Mouse (Mus musculus) kidney, embryonic 14.5 days (tissue): ENCODE measurements around the gene Gprasp2. TPM values are rescaled to one million over a fixed set of nuclear protein-coding genes. Genes with fewer than 3 reads are reported as not detected.
"Not testable (repeated sequence)": the region's sequence is repeated elsewhere in the genome, so short reads cannot be mapped to it uniquely, and the experiment has no call there.

Experiments
- ATAC-seq: fragments of 200-750 bp; cut with Nextera tagmentation; 2 replicates; pipeline ENCODE4 v1.8.0; 2017; ENCODE audit warnings: moderate number of reproducible peaks, mild to moderate bottlenecking, moderate TSS enrichment, moderate library complexity; ENCODE audit not compliant: low FRiP score, low TSS enrichment
- H3K27ac ChIP-seq: fragments of 300-500 bp; sonication (generic); 2 replicates; pipeline ENCODE4 v1.5.1; 2014; ENCODE audit warnings: low read depth, mild to moderate bottlenecking, low read length, moderate library complexity, mixed read lengths
- H3K27me3 ChIP-seq: fragments of 300-500 bp; sonication (generic); 2 replicates; pipeline ENCODE4 v1.6.1; 2014; ENCODE audit warnings: mild to moderate bottlenecking, low read length; ENCODE audit not compliant: control insufficient read depth, insufficient read depth
- H3K36me3 ChIP-seq: fragments of 300-500 bp; sonication (generic); 2 replicates; pipeline ENCODE4 v1.6.1; 2014; ENCODE audit warnings: low read length, mixed read lengths; ENCODE audit not compliant: control insufficient read depth, insufficient read depth
- H3K4me1 ChIP-seq: fragments of 300-500 bp; sonication (generic); 2 replicates; pipeline ENCODE4 v1.6.1; 2014; ENCODE audit warnings: low read length, mixed read lengths; ENCODE audit not compliant: control insufficient read depth, insufficient read depth
- H3K4me2 ChIP-seq: fragments of 300-500 bp; sonication (generic); replicated peaks from 2 replicates; pipeline ENCODE4 v1.6.1; 2014; ENCODE audit warnings: low read depth, mild to moderate bottlenecking, low read length
- H3K4me3 ChIP-seq: fragments of 300-500 bp; sonication (generic); 2 replicates; pipeline ENCODE4 v1.5.1; 2014; ENCODE audit warnings: mild to moderate bottlenecking, low read length
- H3K9ac ChIP-seq: fragments of 300-500 bp; sonication (generic); 2 replicates; pipeline ENCODE4 v1.6.1; 2014; ENCODE audit warnings: low read depth, mild to moderate bottlenecking, low read length, moderate library complexity
- H3K9me3 ChIP-seq: fragments of 300-500 bp; sonication (generic); 2 replicates; pipeline ENCODE4 v1.6.1; 2016; ENCODE audit warnings: low read length; ENCODE audit not compliant: control insufficient read depth
- WGBS: fragments of 180-500 bp; shearing (Covaris S2); extraction: QIAGEN DNeasy Blood & Tissue Kit; methylation state at CpG from one replicate; pipeline ENCODE4 v1.1.7; 2014; 5-methylcytosine and 5-hydroxymethylcytosine counted together
- polyA plus RNA-seq: library from polyadenylated mRNA; unstranded; fragments of >200 nt; fragmentation: Nextera tagmentation; extraction: Ambion mirVana; gene quantifications from 2 replicates; pipeline ENCODE4 v1.2.1, GENCODE M21; 2014

Gprasp2 gene
- 11.4 and 21.6 TPM in 2 replicates for polyA plus RNA-seq

DNA sequence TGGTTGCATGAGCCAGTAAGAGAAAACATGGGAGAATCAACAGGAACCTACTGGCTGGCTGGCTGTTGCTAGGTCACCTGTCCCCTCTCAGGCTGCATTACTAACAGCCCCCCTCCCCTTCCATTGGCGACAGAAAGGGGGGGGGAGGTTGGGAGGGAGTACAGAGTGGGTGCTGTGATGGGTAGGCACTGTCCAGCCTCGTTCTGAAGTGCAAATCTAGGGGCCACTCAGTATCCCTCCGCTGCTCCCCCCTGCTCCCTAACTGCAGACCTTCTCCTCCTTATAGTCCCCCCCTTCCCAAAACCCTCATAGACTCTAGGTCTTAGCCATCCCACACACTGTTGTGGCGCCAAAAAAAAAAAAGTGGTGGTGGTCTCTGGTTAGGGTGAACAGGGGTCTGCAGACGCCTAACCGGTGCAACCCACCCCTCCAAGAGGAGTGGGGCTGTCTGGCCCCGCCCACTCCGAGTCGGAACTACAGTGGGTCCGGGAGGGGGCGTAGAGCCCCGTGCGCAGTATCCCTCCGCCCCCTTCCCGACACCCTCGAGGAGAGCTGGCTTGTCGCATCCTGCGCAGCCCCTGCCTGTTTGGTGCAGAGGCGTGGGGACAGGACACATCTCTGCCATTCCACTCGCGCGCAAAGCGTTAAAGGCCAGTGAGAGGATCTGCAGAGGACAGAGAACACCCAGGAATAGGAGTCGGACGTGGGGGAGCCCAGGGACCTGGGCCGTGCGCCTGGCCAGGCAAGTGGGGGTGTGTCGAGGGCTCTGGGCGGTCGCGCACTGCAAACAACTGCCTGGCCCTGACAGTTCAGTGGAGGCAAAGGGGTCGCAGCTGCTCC is at the start of gene Gprasp2:
TSS of gene Gprasp2 (plus strand) at position 514 of the 840 bp plus-strand sequence.
- not testable (repeated sequence) for H3K27me3 ChIP-seq

GRCm38 (mm10) chrX:135791536-135791935 is 47.3 kb upstream of the Gprasp2 start:
- Histone ChIP-seq H3K9me3 (no peaks in the 10 kb centered on the region), H3K27me3 (no peaks in the 10 kb centered on the region), H3K27ac (no peak overlapping the region), H3K4me3 (no peak overlapping the region), H3K36me3 (no peaks in the 10 kb centered on the region), H3K9ac (no peak overlapping the region), H3K4me2 (no peak overlapping the region), H3K4me1 (no peaks in the 10 kb centered on the region)
- no peak for ATAC-seq

More for the DNA sequence above, at the start of gene Gprasp2:
- not testable (repeated sequence) for H3K9me3 ChIP-seq, H3K27ac ChIP-seq, H3K36me3 ChIP-seq, H3K4me1 ChIP-seq
- Histone ChIP-seq H3K4me2 (peak within 1 kb of the TSS; percentile 55), H3K4me3 (peak within 1 kb of the TSS; percentile 40), H3K9ac (peak within 1 kb of the TSS; percentile 42; the same call in 1 of the 2 replicates)
- 26% methylated on average over 28 of the region's 32 CpGs for WGBS
- ATAC-seq = peak; percentile 95

DNA sequence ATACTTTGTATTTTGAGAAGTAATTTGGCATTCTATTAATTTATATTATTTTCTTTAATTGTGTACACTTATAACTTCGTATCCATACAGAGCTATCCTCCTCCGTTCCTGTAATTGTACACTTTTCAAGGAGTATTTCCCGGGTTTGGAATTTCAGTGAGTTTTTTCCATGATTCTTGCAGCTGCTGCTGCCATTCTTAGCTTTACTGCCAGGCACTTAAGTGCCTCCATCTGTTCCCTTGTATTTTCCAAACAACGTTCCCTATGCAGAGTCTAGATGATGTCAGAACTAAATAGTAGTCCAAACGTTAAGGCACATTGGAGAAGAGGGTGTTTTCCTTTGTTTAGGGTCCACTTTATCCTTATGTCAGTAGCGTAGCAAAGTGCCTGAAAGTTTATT is 46.5 kb upstream of the Gprasp2 start:
- WGBS = 76% methylated on average over 6 of the region's 6 CpGs

DNA sequence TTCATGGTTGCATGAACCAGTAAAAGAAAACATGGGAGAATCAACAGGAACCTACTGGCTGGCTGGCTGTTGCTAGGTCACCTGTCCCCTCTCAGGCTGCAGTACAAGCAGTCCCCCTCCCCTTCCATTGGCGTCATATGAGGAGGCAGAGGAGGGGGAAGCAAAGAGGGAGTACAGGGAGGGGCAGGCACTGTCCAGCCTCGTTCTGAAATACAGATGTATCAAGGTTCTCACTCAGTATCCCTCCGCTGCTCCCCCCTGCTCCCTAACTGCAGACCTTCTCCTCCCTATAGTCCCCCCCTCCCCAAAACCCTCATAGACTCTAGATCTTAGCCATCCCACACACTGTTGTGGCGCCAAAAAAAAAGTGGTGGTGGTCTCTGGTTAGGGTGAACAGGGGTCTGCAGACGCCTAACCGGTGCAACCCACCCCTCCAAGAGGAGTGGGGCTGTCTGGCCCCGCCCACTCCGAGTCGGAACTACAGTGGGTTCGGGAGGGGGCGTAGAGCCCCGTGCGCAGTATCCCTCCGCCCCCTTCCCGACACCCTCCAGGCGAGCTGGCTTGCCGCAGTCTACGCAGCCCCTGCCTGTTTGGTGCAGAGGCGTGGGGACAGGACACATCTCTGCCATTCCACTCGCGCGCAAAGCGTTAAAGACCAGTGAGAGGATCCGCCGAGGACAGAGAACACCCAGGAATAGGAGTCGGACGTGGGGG is 43.1 kb upstream of the Gprasp2 start:
- not testable (repeated sequence) for H3K27me3 ChIP-seq, H3K9me3 ChIP-seq, H3K4me1 ChIP-seq, H3K27ac ChIP-seq
- Histone ChIP-seq H3K4me2 (peak overlapping the region; percentile 50), H3K4me3 (peak overlapping the region; percentile 51), H3K36me3 (peaks cover 13% of the 10 kb centered on the region; the same call in 1 of the 2 replicates), H3K9ac (peak overlapping the region; percentile 63; the same call in 1 of the 2 replicates)
- WGBS = 33% methylated on average over 24 of the region's 27 CpGs
- ATAC-seq = peak; percentile 93

More for the DNA sequence above, 46.5 kb upstream of the Gprasp2 start:
- Histone ChIP-seq H3K9ac (no peak overlapping the region), H3K27ac (no peak overlapping the region), H3K4me2 (no peak overlapping the region), H3K36me3 (no peaks in the 10 kb centered on the region), H3K9me3 (no peaks in the 10 kb centered on the region), H3K4me1 (no peaks in the 10 kb centered on the region), H3K4me3 (no peak overlapping the region), H3K27me3 (no peaks in the 10 kb centered on the region)
- ATAC-seq = no peak

DNA sequence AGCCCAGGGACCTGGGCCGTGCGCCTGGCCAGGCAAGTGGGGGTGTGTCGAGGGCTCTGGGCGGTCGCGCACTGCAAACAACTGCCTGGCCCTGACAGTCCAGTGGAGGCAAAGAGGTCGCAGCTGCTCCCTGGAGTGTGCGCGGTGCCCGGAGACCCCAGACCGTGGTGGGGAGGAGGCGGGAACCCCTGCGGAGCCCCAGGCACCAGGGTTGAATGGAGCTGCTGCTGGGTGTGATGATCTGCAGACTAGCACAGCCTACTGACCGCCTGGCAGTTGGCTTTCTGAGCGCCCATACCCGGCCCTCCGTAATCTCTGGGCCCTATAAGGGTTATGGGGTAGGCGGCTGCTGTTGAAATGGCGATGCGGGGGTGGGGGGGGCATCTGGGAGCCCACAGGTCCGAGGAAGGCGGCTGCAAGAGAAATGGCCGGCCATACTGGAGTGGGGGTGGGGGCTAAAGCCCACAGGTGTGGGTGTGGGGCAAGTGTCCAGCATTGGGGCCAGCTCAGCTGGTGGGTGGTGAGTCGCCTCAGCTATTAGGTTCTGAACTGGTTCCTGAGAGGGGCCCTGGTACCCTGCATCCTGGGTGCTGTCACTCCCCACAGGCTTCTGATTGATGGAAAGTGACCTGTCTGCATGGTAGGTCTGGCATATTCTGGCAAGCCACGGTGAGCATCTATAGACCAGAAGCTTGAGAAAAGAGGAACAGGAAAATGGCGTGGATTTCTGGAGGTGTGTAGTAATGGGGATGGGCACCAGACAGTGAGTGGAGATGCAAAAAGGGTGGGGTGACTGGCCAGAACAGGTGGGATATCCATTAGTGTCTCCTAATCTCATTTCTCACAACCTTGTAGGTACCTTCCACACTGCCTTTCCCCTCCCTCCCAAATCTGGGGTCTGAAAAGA is 42.3 kb upstream of the Gprasp2 start:
- H3K27ac ChIP-seq, H3K27me3 ChIP-seq: not testable (repeated sequence)

DNA sequence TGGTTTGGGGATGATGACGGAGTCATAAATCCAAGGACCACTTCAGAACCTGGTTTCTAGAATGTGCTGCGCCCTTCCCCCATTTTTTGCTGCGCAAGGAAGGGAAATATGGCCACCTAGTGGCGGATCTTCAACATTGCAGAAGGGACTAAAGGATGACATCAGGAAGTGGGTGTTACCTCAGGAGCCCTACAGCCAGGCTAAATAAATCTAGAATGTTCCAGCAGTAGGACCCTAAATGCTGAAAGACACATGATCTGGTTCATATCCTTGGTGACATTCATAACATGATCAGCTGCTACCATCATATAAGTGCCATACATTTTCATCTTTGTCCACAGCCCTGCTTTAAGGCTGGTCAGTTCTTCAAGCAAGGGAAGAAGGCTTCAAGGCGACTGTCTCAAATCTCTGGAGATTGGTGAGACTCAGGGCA is 41.6 kb upstream of the Gprasp2 start, which contains the start of gene Bhlhb9:
TSS of gene Bhlhb9 (plus strand) at position 383 of the 433 bp plus-strand sequence.
- H3K4me2 ChIP-seq = peak within 1 kb of the TSS; percentile 50
- 15% methylated on average over 3 of the region's 5 CpGs for WGBS
- H3K27ac ChIP-seq, H3K9me3 ChIP-seq, H3K27me3 ChIP-seq, H3K4me1 ChIP-seq: not testable (repeated sequence)
- peak within 1 kb of the TSS; percentile 63 for H3K9ac ChIP-seq
- peaks cover 14% of the 10 kb centered on the region; the same call in 1 of the 2 replicates for H3K36me3 ChIP-seq
- peak within 1 kb of the TSS; percentile 51 for H3K4me3 ChIP-seq
- ATAC-seq = peak; percentile 9; the same call in 1 of the 2 replicates

More for the DNA sequence above, 42.3 kb upstream of the Gprasp2 start:
- peak overlapping the region; percentile 50 for H3K4me2 ChIP-seq
- peaks cover 14% of the 10 kb centered on the region; the same call in 1 of the 2 replicates for H3K36me3 ChIP-seq
- H3K4me1 ChIP-seq, H3K9me3 ChIP-seq: not testable (repeated sequence)
- peak overlapping the region; percentile 63 for H3K9ac ChIP-seq
- peak overlapping the region; percentile 51 for H3K4me3 ChIP-seq
- 28% methylated on average over 22 of the region's 26 CpGs for WGBS
- peak; percentile 71 for ATAC-seq

- H3K27me3 ChIP-seq = no peaks in the 10 kb centered on the region
- H3K4me3 ChIP-seq = no peak overlapping the region
- peaks cover 10% of the 10 kb centered on the region; the same call in 1 of the 2 replicates for H3K36me3 ChIP-seq
- ATAC-seq = no peak
- no peak overlapping the region for H3K4me2 ChIP-seq
- H3K9me3 ChIP-seq = no peaks in the 10 kb centered on the region
- H3K9ac ChIP-seq = no peak overlapping the region
- H3K4me1 ChIP-seq = no peaks in the 10 kb centered on the region
- H3K27ac ChIP-seq = no peak overlapping the region
- WGBS = 87% methylated on average over 3 of the region's 3 CpGs
Observed at GRCm38 (mm10) chrX:135804149-135804548, 34.7 kb upstream of the Gprasp2 start.

GRCm38 (mm10) chrX:135805780-135806179 is 33.1 kb upstream of the Gprasp2 start:
- Histone ChIP-seq H3K36me3 (peaks cover under 1% of the 10 kb centered on the region; the same call in 1 of the 2 replicates), H3K4me1 (no peaks in the 10 kb centered on the region), H3K27me3 (no peaks in the 10 kb centered on the region), H3K27ac (no peak overlapping the region), H3K9me3 (no peaks in the 10 kb centered on the region), H3K4me2 (no peak overlapping the region), H3K4me3 (no peak overlapping the region), H3K9ac (no peak overlapping the region)
- 11% methylated on average over 1 of the region's 1 CpGs for WGBS
- ATAC-seq = 0 out of 2 replicates have a peak, but pooled peaks have one; percentile 24
